Mouse (Mus musculus): ENCODE results near the gene Il1f9. TPM values are rescaled to one million over a fixed set of nuclear protein-coding genes. Genes with fewer than 3 reads are reported as not detected.
"Not testable (repeated sequence)": the region's sequence is repeated elsewhere in the genome, so short reads cannot be mapped to it uniquely, and the experiment has no call there.

The Il1f9 gene
- not detected for total RNA-seq (2021)
- long read RNA-seq, experiment 1 = 0 reads
- long read RNA-seq, experiment 2 = 0 reads

- DNase-seq (ENCODE audit: low spot score in 2 of 2) = no peak
Observed at GRCm38 (mm10) chr2:24186176-24186575, at the start of gene Il1f9. Gene Il1f9, plus strand, starts transcription at chr2:24186476.

- DNase-seq (ENCODE audit: low spot score in 2 of 2) = no peak
Observed at GRCm38 (mm10) chr2:24152861-24153260, 33.4 kb upstream of the Il1f9 start, which contains the start of gene Il1f8. Gene Il1f8, plus strand, starts transcription at chr2:24153161.

- peak; percentile 8 to 23 for DNase-seq (ENCODE audit: low spot score in 2 of 2)
Observed at GRCm38 (mm10) chr2:24181683-24182331, 4.5 kb upstream of the Il1f9 start.

- not testable (repeated sequence) for DNase-seq (ENCODE audit: low spot score in 2 of 2)
Observed at GRCm38 (mm10) chr2:24182423-24183147, 3.7 kb upstream of the Il1f9 start.

GRCm38 (mm10) chr2:24184092-24184491, 2.2 kb upstream of the Il1f9 start:
- not testable (repeated sequence) for DNase-seq (ENCODE audit: low spot score in 2 of 2)

- no peak for DNase-seq (ENCODE audit: low spot score in 2 of 2)
Observed at GRCm38 (mm10) chr2:24187585-24187984, 1.3 kb downstream of the Il1f9 start.

- no peak for DNase-seq (ENCODE audit: low spot score in 2 of 2)
Observed at GRCm38 (mm10) chr2:24188189-24188588, 1.9 kb downstream of the Il1f9 start.

GRCm38 (mm10) chr2:24215118-24215517, 28.8 kb downstream of the Il1f9 start, which contains the start of gene Il1f6:
Gene Il1f6, plus strand, starts transcription at chr2:24215418.
- DNase-seq (ENCODE audit: low spot score in 2 of 2) = no peak

GRCm38 (mm10) chr2:24227191-24227590, 40.9 kb downstream of the Il1f9 start:
- DNase-seq (ENCODE audit: low spot score in 2 of 2) = no peak

Other genes starting within 250 kb of the Il1f9 start
- 10 to 100 TPM; 15.5 to 16.4 TPM for gene Hnmt, start 137.1 kb upstream of the Il1f9 start, total RNA-seq (2021)
- not detected for gene Tbpl2, start 89.9 kb upstream of the Il1f9 start, total RNA-seq (2021)
- gene Il1f8, start 33.3 kb upstream of the Il1f9 start, total RNA-seq (2021) = not detected
- not detected for gene Il1f6, start 28.9 kb downstream of the Il1f9 start, total RNA-seq (2021)
- gene Il1f5, start 90.5 kb downstream of the Il1f9 start, total RNA-seq (2021) = not detected
- not detected for gene Il1f10, start 104.7 kb downstream of the Il1f9 start, total RNA-seq (2021)
- under 1 TPM; 0.13 to 0.32 TPM for gene Il1rn, start 150.4 kb downstream of the Il1f9 start, total RNA-seq (2021)
- 1 to 10 TPM; 3.4 to 4.2 TPM for gene Psd4, start 181.1 kb downstream of the Il1f9 start, total RNA-seq (2021)

All from adrenal gland, adult 18-20 months (tissue).